Mouse (Mus musculus): ENCODE measurements around the gene Dmap1.

The Dmap1 gene

GRCm38 (mm10) chr4:117654703-117655499, 27.2 kb downstream of the Dmap1 start:
- no peak for DNase-seq

DNA sequence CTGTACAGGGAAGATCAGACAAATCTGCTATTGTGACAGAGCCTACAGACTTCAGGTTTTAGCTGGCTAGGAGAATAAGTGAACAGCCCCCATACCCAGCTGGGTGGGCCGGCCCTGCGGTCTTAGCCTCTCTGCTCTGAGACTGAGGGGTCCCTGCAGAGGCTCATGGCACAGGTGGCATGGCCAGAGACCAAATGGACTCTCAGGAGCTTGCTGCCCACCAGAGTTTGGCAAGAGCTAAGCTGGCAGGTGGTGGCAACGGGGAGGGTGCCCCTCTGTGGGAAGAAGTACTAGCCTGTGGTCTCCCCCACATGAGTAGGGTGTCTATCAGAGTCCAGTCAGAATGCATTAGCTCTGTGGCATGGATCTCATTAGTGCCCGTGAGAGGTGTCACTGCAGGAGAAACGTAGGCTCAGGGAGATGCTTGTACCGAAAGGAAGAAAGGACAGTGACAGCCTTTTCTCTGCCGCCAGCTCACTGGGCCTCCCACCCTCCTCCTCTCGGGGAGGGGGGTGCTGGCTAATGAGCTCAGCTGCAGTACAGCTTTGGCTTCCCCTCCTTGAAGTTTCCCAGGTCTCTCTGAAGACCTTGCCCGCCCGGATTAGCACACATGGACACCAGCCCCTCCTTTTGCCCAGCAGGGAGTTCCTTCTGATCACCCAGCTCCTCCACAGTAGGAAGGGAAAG, 27.9 kb downstream of the Dmap1 start:
- DNase-seq, result no peak

DNA sequence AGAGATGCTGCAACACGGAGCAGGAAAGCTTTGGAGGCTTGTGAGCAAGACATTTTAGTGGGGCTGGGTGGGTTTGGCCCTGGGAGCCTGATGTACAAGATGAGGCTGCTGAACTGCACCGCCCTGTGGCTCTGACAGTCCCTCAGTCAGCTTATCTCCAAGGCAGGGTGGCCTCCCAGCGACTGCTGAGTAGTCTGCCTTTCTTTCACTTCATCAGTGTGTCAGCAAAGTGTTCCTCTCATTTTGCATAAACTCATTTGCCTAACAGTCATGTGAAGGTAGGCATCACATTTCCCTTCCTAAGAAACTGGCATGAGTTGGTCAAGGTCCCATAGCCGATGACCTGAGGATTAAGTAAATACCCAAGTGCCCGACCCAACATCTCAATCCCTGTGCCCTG, 29.3 kb downstream of the Dmap1 start:
- no peak for DNase-seq

GRCm38 (mm10) chr4:117651626-117652101, 30.4 kb downstream of the Dmap1 start:
- no peak for DNase-seq

DNA sequence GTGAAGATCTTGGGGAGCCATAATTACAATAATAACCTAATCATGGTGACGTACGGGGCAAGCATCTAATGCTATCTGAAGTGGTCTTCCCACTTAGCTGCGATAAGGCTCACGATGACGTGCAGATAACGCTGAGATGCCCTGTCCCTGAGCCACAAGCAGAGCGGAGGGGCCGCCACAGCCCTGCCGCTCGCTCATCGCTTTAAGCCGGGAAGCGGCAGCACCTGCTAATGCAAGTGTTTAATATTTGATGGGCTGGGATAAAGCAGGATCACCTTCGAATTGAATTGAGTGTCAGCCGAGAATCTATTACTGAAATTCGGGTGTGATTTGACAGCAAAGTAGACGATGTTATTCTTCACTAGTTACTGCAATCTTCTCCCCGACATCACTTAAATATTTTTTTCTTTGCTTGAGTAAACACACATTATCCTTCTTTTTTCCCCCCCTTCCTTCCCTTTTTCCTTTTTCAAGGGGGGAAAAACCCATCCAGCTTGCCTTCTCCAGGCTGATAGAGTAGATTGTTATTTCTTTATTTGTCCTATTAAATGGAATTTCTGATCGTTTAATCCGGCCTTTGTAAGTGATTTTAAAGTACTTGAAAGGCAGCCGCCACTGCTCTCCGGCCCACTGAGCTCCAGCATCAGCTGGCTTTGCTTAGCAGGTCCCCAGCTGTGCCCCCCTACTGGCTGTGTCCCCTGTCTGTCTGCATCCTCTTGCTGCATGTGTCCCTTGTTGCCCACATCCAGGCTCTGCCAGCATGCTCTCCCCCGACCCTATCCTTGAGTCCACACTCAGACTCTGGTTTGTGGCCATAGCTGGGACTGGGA, 34.9 kb downstream of the Dmap1 start:
- DNase-seq, result no peak

GRCm38 (mm10) chr4:117646496-117646895, 35.6 kb downstream of the Dmap1 start:
- DNase-seq, result no peak

GRCm38 (mm10) chr4:117645859-117646258, 36.2 kb downstream of the Dmap1 start:
- no peak for DNase-seq

- DNase-seq, result no peak
Observed at GRCm38 (mm10) chr4:117645031-117645435, 37.0 kb downstream of the Dmap1 start.

DNA sequence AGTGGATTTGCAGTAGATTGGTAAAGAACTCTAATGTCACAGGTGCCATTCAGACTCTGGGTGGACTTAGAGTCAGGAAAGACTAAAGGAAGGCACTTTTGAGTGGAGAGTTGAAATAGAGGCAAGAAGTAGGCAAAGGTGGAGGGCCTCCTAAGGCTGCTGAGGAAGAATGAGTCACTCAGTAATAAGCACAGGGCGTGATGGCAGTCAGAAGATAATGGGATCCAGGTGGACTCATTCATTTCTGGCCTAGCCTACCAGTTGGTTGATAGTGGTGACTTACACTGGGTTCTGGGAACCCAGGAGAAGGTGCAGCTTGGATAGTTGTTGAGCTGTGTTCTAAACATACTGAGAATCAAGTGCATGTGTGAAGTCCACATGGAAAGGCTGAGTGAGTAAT, 40.3 kb downstream of the Dmap1 start:
- DNase-seq, result no peak

DNA sequence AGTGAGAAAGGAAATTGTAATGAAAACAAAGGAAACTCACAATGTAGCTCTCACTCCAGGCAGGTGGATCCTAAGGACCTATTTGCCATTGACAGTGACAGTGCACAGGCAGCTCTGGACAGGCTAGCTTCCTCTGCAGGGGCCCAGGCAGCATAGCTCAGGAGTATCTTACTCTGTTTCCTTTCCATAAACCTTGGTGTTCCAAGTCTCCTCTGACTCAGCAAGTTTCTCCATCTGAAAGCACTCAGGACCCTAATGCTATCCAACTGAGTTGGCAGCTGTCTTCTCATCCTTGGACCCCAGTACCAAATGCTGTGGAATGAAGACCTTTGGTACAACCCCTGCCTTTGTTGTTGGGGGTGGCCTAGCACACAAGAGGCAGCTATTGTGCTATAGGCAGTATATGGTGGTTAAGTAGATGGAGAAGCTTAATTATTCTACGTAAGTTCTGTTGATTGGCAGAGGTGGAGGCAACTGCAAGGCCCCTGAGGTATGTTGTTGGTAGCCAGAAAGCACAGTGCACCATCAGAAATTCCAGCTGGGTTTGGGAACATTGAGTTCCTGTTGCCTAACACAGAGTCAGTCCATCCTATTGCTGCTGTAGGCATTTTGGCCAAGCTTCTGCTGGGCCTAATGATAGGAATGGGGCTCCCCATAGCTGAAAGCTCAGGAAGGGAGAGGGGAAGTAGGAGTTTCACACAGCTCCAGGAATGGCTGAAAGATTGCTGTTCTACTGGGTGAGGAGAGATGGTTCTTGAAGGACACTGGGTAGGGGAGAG, 41.0 kb downstream of the Dmap1 start:
- DNase-seq, result no peak

DNA sequence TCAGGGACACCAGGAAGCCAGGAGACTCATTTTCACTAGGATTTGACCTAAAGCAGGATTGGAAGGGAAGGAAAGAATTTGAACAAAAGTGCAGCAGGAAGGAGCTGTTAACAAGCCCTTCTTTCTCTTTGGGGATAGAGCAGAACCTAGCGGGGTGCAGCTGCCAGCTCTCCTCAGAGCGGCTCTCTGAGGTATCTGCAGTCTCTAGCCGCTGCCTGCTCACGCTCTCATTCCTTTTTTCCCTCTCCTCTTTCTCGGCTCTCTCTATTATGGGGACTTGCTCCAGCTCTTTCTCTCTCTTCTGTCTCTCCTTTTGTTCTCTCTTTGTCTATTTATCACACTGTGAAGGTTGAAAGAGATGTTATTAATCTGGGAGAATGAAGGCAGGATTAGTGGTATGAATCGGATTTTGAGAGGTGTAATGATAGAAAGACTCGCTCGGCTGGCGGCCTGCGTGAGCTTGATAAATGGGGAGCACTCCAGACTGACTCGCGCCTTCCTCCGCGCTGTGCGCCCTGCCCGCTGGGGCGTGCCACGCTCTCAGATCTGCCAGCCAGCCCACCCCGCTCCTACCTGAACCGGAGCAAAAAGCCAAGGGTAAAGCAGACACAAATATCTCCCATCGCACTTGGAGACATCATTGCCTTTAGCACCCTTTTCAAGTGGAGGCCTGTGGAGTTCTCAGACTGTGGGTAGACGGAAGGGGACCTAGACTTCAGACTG, 45.0 kb downstream of the Dmap1 start:
- DNase-seq, result no peak

DNA sequence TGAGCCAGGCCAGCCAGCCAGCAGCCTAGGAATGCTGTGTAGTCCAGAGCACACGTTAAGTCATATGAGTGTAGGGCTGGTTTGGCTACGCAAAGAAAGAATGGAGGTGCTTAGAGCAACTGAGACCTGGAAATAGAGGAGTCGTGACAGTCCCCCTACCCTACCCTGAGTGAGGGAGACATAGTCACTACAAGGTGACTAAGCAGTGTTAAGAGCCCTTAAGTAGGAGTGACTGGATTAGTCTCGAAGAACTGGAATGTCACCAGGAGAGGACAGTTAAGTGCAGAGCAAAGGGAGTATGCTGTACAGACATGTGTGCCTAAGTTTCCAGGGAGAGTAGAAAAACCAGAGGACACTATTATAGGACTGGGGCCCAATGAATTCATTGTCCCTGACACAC, 45.9 kb downstream of the Dmap1 start:
- DNase-seq, result no peak

DNA sequence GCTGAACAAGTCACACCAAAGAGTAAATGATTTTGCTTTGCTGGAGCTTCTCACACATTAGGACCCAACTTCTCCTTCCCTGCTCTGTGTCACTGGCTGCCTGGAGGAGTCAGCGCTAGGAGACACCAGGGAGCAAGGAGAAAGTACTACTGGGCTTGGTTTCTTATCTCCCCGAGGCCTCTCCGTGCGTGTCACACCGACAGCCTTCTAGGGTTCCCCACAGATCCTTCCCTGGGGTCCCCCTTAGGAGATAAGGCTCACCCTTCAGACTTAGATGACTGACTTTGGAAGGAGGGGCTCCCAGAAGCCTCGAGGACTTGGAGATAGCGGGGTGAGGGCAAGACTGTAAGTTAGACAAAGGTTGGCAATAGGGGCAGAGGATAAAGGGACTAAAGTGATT, 47.4 kb downstream of the Dmap1 start:
- DNase-seq, result no peak

GRCm38 (mm10) chr4:117633527-117633926, 48.5 kb downstream of the Dmap1 start:
- DNase-seq, result no peak

DNA sequence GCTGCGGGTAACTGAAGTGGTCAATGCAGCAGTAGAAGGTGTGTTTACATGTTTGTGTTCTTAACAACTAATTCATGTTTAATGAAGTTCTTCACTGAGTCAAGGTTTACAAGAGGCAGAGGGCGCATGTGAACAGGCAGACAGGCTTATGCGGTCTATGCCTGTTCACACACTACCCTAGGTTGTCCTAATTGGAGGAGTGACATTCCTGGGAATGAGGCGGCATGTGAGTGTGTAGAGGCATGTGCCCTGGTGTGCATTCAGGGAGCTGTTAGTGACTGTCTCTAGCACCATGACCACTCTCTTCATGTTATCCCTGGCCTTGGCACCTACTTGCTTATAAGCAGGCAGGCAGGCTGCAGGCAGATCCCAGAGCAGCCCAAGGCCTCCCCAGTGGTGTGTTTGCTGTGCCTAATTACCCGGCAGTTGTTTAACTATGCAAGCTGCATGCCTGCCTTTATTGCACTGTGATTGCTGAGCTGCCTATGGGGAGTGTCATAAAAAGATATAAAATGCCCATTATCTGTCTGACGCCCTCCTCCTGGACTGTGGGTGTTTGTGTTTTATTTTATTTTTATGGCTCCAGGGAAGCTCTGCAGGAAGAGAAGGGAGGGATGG, 51.9 kb downstream of the Dmap1 start:
- no peak for DNase-seq

GRCm38 (mm10) chr4:117628464-117628863, 53.6 kb downstream of the Dmap1 start:
- no peak for DNase-seq

All from right cerebral cortex, postnatal 25 days (tissue).